Mouse (Mus musculus) heart, embryonic 16.5 days (tissue): ENCODE results near the gene Renbp. TPM values are rescaled to one million over a fixed set of nuclear protein-coding genes. Genes with fewer than 3 reads are reported as not detected.

Experiments
- ATAC-seq: fragments of 200-750 bp; cut with Nextera tagmentation; replicated peaks from 2 replicates; pipeline ENCODE4 v1.8.0; 2017; ENCODE audit warnings: moderate number of reproducible peaks; ENCODE audit not compliant: insufficient read depth, low FRiP score; ENCODE audit errors: extremely low read depth
- H3K27ac ChIP-seq: fragments of 300-500 bp; sonication (generic); 2 replicates; pipeline ENCODE4 v1.5.1; 2014; ENCODE audit warnings: mild to moderate bottlenecking, low read length, control low read depth, moderate library complexity
- H3K27me3 ChIP-seq: fragments of 300-500 bp; sonication (generic); 2 replicates; pipeline ENCODE4 v1.6.1; 2014; ENCODE audit warnings: low read length, mixed read lengths; ENCODE audit not compliant: control insufficient read depth, insufficient read depth
- H3K36me3 ChIP-seq: fragments of 300-500 bp; sonication (generic); 2 replicates; pipeline ENCODE4 v1.6.1; 2014; ENCODE audit not compliant: control insufficient read depth, insufficient read depth
- H3K4me1 ChIP-seq: fragments of 300-500 bp; sonication (generic); 2 replicates; pipeline ENCODE4 v1.6.1; 2014; ENCODE audit warnings: low read length, mixed read lengths; ENCODE audit not compliant: control insufficient read depth, insufficient read depth
- H3K4me2 ChIP-seq: fragments of 300-500 bp; sonication (generic); 2 replicates; pipeline ENCODE4 v1.6.1; 2014; ENCODE audit warnings: low read depth, mild to moderate bottlenecking, control low read depth, low read length
- H3K4me3 ChIP-seq: fragments of 300-500 bp; sonication (generic); 2 replicates; pipeline ENCODE4 v1.5.1; 2014; ENCODE audit warnings: mild to moderate bottlenecking, control low read depth, low read length
- H3K9ac ChIP-seq: fragments of 300-500 bp; sonication (generic); 2 replicates; pipeline ENCODE4 v1.6.1; 2014; ENCODE audit warnings: low read length, control low read depth
- H3K9me3 ChIP-seq: fragments of 300-500 bp; sonication (generic); replicated peaks from 2 replicates; pipeline ENCODE4 v1.6.1; 2016; ENCODE audit warnings: low read length; ENCODE audit not compliant: control insufficient read depth
- WGBS: fragments of 180-500 bp; shearing (Covaris S2); extraction: QIAGEN DNeasy Blood & Tissue Kit; methylation state at CpG from one replicate; pipeline ENCODE4 v1.1.7; 2014; 5-methylcytosine and 5-hydroxymethylcytosine counted together
- polyA plus RNA-seq: library from polyadenylated mRNA; unstranded; fragments of >200 nt; fragmentation: Nextera tagmentation; extraction: Ambion mirVana; gene quantifications from 2 replicates; pipeline ENCODE4 v1.2.1, GENCODE M21; 2015

Gene Renbp
- polyA plus RNA-seq: 60.0 and 61.1 TPM in 2 replicates

- Histone ChIP-seq H3K4me1 (no peaks in the 10 kb centered on the region), H3K27me3 (no peaks in the 10 kb centered on the region), H3K4me2 (peak within 1 kb of the TSS; percentile 59), H3K9me3 (no peaks in the 10 kb centered on the region), H3K9ac (peak within 1 kb of the TSS; percentile 54), H3K4me3 (peak within 1 kb of the TSS; percentile 51), H3K27ac (peak within 1 kb of the TSS; percentile 23; the same call in 1 of the 2 replicates), H3K36me3 (no peaks in the 10 kb centered on the region)
- WGBS: 31% methylated on average over 17 of the region's 17 CpGs
- peak; percentile 90 for ATAC-seq
Observed at GRCm38 (mm10) chrX:73930402-73931062, at the start of gene Renbp. Gene Renbp (minus strand): TSS chrX:73930850.

- Histone ChIP-seq H3K9me3 (no peaks in the 10 kb centered on the region), H3K36me3 (no peaks in the 10 kb centered on the region), H3K4me3 (no peak overlapping the region), H3K4me1 (no peaks in the 10 kb centered on the region), H3K9ac (no peak overlapping the region), H3K27ac (no peak overlapping the region), H3K4me2 (no peak overlapping the region), H3K27me3 (no peaks in the 10 kb centered on the region)
- WGBS: 73% methylated on average over 1 of the region's 1 CpGs
- ATAC-seq: no peak
Observed at GRCm38 (mm10) chrX:73977783-73978182, 47.1 kb upstream of the Renbp start.

- no peak overlapping the region for H3K4me3 ChIP-seq
- 87% methylated on average over 2 of the region's 2 CpGs for WGBS
- ATAC-seq: no peak
- H3K4me1 ChIP-seq: no peaks in the 10 kb centered on the region
- no peak overlapping the region for H3K4me2 ChIP-seq
- no peak overlapping the region for H3K27ac ChIP-seq
- no peaks in the 10 kb centered on the region for H3K36me3 ChIP-seq
- H3K9me3 ChIP-seq: no peaks in the 10 kb centered on the region
- H3K9ac ChIP-seq: no peak overlapping the region
- no peaks in the 10 kb centered on the region for H3K27me3 ChIP-seq
Observed at GRCm38 (mm10) chrX:73976283-73976682, 45.6 kb upstream of the Renbp start.

- Histone ChIP-seq H3K9me3 (no peaks in the 10 kb centered on the region), H3K27ac (no peak overlapping the region), H3K9ac (no peak overlapping the region), H3K27me3 (no peaks in the 10 kb centered on the region), H3K4me3 (no peak overlapping the region), H3K36me3 (no peaks in the 10 kb centered on the region), H3K4me2 (no peak overlapping the region), H3K4me1 (no peaks in the 10 kb centered on the region)
- ATAC-seq: no peak
- WGBS: 78% methylated on average over 4 of the region's 4 CpGs
Observed at GRCm38 (mm10) chrX:73972774-73973173, 42.1 kb upstream of the Renbp start.

GRCm38 (mm10) chrX:73970781-73971180 lies 40.1 kb upstream of the Renbp start:
- ATAC-seq: no peak
- no peaks in the 10 kb centered on the region for H3K27me3 ChIP-seq

GRCm38 (mm10) chrX:73969729-73970128 lies 39.1 kb upstream of the Renbp start:
- no peaks in the 10 kb centered on the region; the same call in 1 of the 2 replicates for H3K4me1 ChIP-seq
- no peak overlapping the region for H3K4me3 ChIP-seq
- H3K9ac ChIP-seq: no peak overlapping the region
- no peaks in the 10 kb centered on the region for H3K9me3 ChIP-seq
- H3K4me2 ChIP-seq: no peak overlapping the region
- 73% methylated on average over 2 of the region's 2 CpGs for WGBS
- no peaks in the 10 kb centered on the region for H3K27me3 ChIP-seq
- ATAC-seq: no peak
- no peak overlapping the region for H3K27ac ChIP-seq
- no peaks in the 10 kb centered on the region for H3K36me3 ChIP-seq

More at GRCm38 (mm10) chrX:73970781-73971180, 40.1 kb upstream of the Renbp start:
- H3K9ac ChIP-seq: no peak overlapping the region
- H3K4me2 ChIP-seq: no peak overlapping the region
- H3K27ac ChIP-seq: no peak overlapping the region
- H3K36me3 ChIP-seq: no peaks in the 10 kb centered on the region
- no peaks in the 10 kb centered on the region for H3K4me1 ChIP-seq
- H3K9me3 ChIP-seq: no peaks in the 10 kb centered on the region
- no peak overlapping the region for H3K4me3 ChIP-seq

- no peak overlapping the region for H3K4me2 ChIP-seq
- no peak overlapping the region for H3K4me3 ChIP-seq
- 71% methylated on average over 1 of the region's 1 CpGs for WGBS
- H3K9ac ChIP-seq: no peak overlapping the region
- H3K36me3 ChIP-seq: no peaks in the 10 kb centered on the region
- no peak overlapping the region for H3K27ac ChIP-seq
- H3K27me3 ChIP-seq: no peaks in the 10 kb centered on the region
- no peaks in the 10 kb centered on the region for H3K9me3 ChIP-seq
- peaks cover 5% of the 10 kb centered on the region for H3K4me1 ChIP-seq
- ATAC-seq: no peak
Observed at GRCm38 (mm10) chrX:73969167-73969566, 38.5 kb upstream of the Renbp start.

- H3K9ac ChIP-seq: peak overlapping the region; percentile 84
- peak; percentile 82 for ATAC-seq
- H3K27me3 ChIP-seq: no peaks in the 10 kb centered on the region
- peak overlapping the region; percentile 71 for H3K4me3 ChIP-seq
- 9% methylated on average over 60 of the region's 60 CpGs for WGBS
- peaks cover 19% of the 10 kb centered on the region for H3K4me1 ChIP-seq
- H3K9me3 ChIP-seq: no peaks in the 10 kb centered on the region
- peak overlapping the region; percentile 99 for H3K27ac ChIP-seq
- H3K36me3 ChIP-seq: no peaks in the 10 kb centered on the region
- H3K4me2 ChIP-seq: peak overlapping the region; percentile 63
Observed at GRCm38 (mm10) chrX:73967177-73968075, 36.8 kb upstream of the Renbp start.
